Mouse (Mus musculus): ENCODE measurements around the gene Ube3c.

Gene Ube3c

GRCm38 (mm10) chr5:29674305-29674704, 105.3 kb downstream of the Ube3c start:
- DNase-seq (ENCODE audit: low read depth), result no peak

- DNase-seq (ENCODE audit: low read depth), result no peak
These were observed 107.4 kb downstream of the Ube3c start for GRCm38 (mm10) chr5:29676445-29676844.

GRCm38 (mm10) chr5:29685085-29685484, 116.0 kb downstream of the Ube3c start:
- DNase-seq (ENCODE audit: low read depth), result no peak

- no peak for DNase-seq (ENCODE audit: low read depth)
These were observed 118.6 kb downstream of the Ube3c start for GRCm38 (mm10) chr5:29687671-29688070.

- no peak for DNase-seq (ENCODE audit: low read depth)
These were observed 119.3 kb downstream of the Ube3c start for GRCm38 (mm10) chr5:29688352-29688751.

- no peak for DNase-seq (ENCODE audit: low read depth)
These were observed 129.5 kb downstream of the Ube3c start for GRCm38 (mm10) chr5:29698493-29698892.

GRCm38 (mm10) chr5:29699520-29700202, 130.6 kb downstream of the Ube3c start:
- DNase-seq (ENCODE audit: low read depth), result no peak

- no peak for DNase-seq (ENCODE audit: low read depth)
These were observed 138.2 kb downstream of the Ube3c start for GRCm38 (mm10) chr5:29707241-29707640.

GRCm38 (mm10) chr5:29708258-29708657, 139.2 kb downstream of the Ube3c start:
- DNase-seq (ENCODE audit: low read depth), result peak; percentile 88

- no peak for DNase-seq (ENCODE audit: low read depth)
These were observed 142.6 kb downstream of the Ube3c start for GRCm38 (mm10) chr5:29711631-29712030.

GRCm38 (mm10) chr5:29712906-29713305, 143.9 kb downstream of the Ube3c start:
- DNase-seq (ENCODE audit: low read depth), result no peak

- no peak for DNase-seq (ENCODE audit: low read depth)
These were observed 152.1 kb downstream of the Ube3c start for GRCm38 (mm10) chr5:29721159-29721558.

- DNase-seq (ENCODE audit: low read depth), result no peak
These were observed 156.3 kb downstream of the Ube3c start for GRCm38 (mm10) chr5:29725369-29725768.
